Mouse (Mus musculus) regulatory T cell (primary cell): Measurements from ENCODE around the gene Acod1.

Experiments
- in situ Hi-C: fragments of 300-600 bp; cut with MboI, MseI; formaldehyde crosslinking; loops from one replicate; pipeline ENCODE4 v1.15.1; 2025; ENCODE audit warnings: high pct_unique_total_duplicates

The Acod1 gene

GRCm38 (mm10) chr14:103046677-103047076 lies at the start of gene Acod1:
Gene Acod1, plus strand, starts transcription at chr14:103046977.
- in situ Hi-C loops, result no loop called here

GRCm38 (mm10) chr14:103007737-103008136 lies 39.0 kb upstream of the Acod1 start:
- in situ Hi-C loops, result no loop called here

- in situ Hi-C loops, result loop anchor here (5.0 kb wide), 2 partner anchors 41 to 526 kb away; no protein-coding TSS in a partner anchor
Measured at GRCm38 (mm10) chr14:103011782-103012181, 35.0 kb upstream of the Acod1 start.

GRCm38 (mm10) chr14:103012563-103013150 lies 34.1 kb upstream of the Acod1 start:
- in situ Hi-C loops, result loop anchor here (5.0 kb wide), 2 partner anchors 40 to 525 kb away; no protein-coding TSS in a partner anchor

GRCm38 (mm10) chr14:103017009-103017408 lies 29.8 kb upstream of the Acod1 start:
- in situ Hi-C loops, result no loop called here

GRCm38 (mm10) chr14:103020046-103020445 lies 26.7 kb upstream of the Acod1 start:
- in situ Hi-C loops, result no loop called here

- in situ Hi-C loops, result no loop called here
Measured at GRCm38 (mm10) chr14:103029203-103029602, 17.6 kb upstream of the Acod1 start.

- in situ Hi-C loops, result loop anchor here (10.0 kb wide), 1 partner anchor 321 kb away; no protein-coding TSS in a partner anchor
Measured at GRCm38 (mm10) chr14:103033271-103033823, 13.4 kb upstream of the Acod1 start.

GRCm38 (mm10) chr14:103034076-103034475 lies 12.7 kb upstream of the Acod1 start:
- in situ Hi-C loops, result loop anchor here (10.0 kb wide), 1 partner anchor 321 kb away; no protein-coding TSS in a partner anchor

- in situ Hi-C loops, result loop anchor here (10.0 kb wide), 1 partner anchor 318 kb away; no protein-coding TSS in a partner anchor
Measured at GRCm38 (mm10) chr14:103037016-103037415, 9.8 kb upstream of the Acod1 start.

GRCm38 (mm10) chr14:103048292-103049086 lies 1.7 kb downstream of the Acod1 start:
- in situ Hi-C loops, result no loop called here

GRCm38 (mm10) chr14:103051159-103051769 lies 4.5 kb downstream of the Acod1 start:
- in situ Hi-C loops, result loop anchor here (5.0 kb wide), 1 partner anchor 39 kb away; no protein-coding TSS in a partner anchor

GRCm38 (mm10) chr14:103054731-103055130 lies 8.0 kb downstream of the Acod1 start:
- in situ Hi-C loops, result loop anchor here (5.0 kb wide), 1 partner anchor 42 kb away; no protein-coding TSS in a partner anchor

GRCm38 (mm10) chr14:103056601-103057000 lies 9.8 kb downstream of the Acod1 start:
- in situ Hi-C loops, result no loop called here

GRCm38 (mm10) chr14:103058998-103059397 lies 12.2 kb downstream of the Acod1 start:
- in situ Hi-C loops, result no loop called here

- in situ Hi-C loops, result no loop called here
Measured at GRCm38 (mm10) chr14:103059495-103059894, 12.7 kb downstream of the Acod1 start.

GRCm38 (mm10) chr14:103065294-103066167 lies 18.8 kb downstream of the Acod1 start:
- in situ Hi-C loops, result no loop called here

GRCm38 (mm10) chr14:103069465-103069863 lies 22.7 kb downstream of the Acod1 start:
- in situ Hi-C loops, result no loop called here

- in situ Hi-C loops, result no loop called here
Measured at GRCm38 (mm10) chr14:103069864-103070611, 23.3 kb downstream of the Acod1 start, which contains the start of gene Cln5. Gene Cln5, plus strand, starts transcription at chr14:103070216.

GRCm38 (mm10) chr14:103070790-103071189 lies 24.0 kb downstream of the Acod1 start:
- in situ Hi-C loops, result no loop called here
